8 mouse cellular contexts compared by ENCODE assay signal in the genomic region with DNA sequence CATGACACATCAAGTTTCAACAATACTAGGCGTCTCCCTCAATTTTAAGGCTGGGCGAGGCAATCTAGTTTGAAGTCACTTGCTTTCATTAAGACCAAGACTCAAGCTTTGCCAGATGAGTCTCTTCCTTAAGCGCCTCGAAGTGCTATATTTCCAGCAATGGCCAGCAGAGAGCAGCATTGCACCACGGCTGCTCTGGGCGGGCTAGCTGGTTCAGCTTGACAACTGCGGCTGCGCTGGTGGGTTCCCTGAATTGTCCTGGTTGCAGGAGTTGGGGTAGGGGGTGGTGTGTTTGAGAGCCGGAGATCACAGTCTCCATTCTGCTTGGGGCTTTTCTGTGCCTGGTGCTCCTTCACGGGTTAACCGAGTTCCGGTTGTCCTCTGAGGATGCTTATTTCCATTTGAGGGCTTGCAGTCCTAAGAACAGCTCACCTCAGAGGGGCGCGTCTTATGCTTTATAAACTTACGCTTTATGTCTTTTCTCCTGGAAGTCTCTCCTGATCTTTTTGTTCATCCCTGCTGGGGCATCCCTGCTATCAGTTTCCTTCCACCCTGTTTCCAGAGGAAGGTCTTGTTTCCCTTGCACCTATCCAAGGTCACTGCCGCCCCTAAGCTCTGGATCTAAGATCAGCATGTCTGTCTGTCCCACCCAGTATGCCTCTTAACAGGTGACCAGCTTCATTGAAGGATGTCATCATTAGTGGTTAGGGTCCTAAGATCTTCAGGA. TPM values are rescaled to one million over a fixed set of nuclear protein-coding genes. Genes with fewer than 3 reads are reported as not detected.
DNase-seq lines count a peak whose midpoint lies in the region; ATAC-seq lines count a peak whose summit lies in the region.

No protein-coding gene starts in this region.

- WGBS in forebrain, embryonic 10.5 days, result 21% methylated on average over 16 of the region's 16 CpGs
- 19% methylated on average over 16 of the region's 16 CpGs for WGBS in hindbrain, embryonic 10.5 days
- 21% methylated on average over 16 of the region's 16 CpGs for WGBS in midbrain, embryonic 12.5 days

- peak; percentile 78 for ATAC-seq in midbrain, embryonic 12.5 days (ENCODE audit: low FRiP score, low read depth)

- H3K27me3 ChIP-seq in forebrain, embryonic 10.5 days (ENCODE audit: poor library complexity, severe bottlenecking), result peaks cover 29% of the 10 kb centered on the region
- H3K27me3 ChIP-seq in hindbrain, embryonic 10.5 days (ENCODE audit: insufficient read depth, poor library complexity, severe bottlenecking), result peaks cover 14% of the 10 kb centered on the region
- peaks cover 16% of the 10 kb centered on the region for H3K27me3 ChIP-seq in midbrain, embryonic 12.5 days
- H3K27me3 ChIP-seq in splenic B cell, adult 2 months (ENCODE audit: control insufficient read depth, insufficient read depth, low read length, poor library complexity, severe bottlenecking), result no peaks in the 10 kb centered on the region

- no peaks in the 10 kb centered on the region for H3K9me3 ChIP-seq in forebrain, embryonic 10.5 days
- H3K9me3 ChIP-seq in hindbrain, embryonic 10.5 days, result no peaks in the 10 kb centered on the region
- H3K9me3 ChIP-seq in midbrain, embryonic 12.5 days, result no peaks in the 10 kb centered on the region

- peak; percentile 75 to 79 for DNase-seq in adrenal gland, adult 18-20 months (ENCODE audit: low spot score in 2 of 2)
- no peak for DNase-seq in adrenal gland, adult 8-10 months
- DNase-seq in c-Kit-positive CD71-negative TER-119-negative erythroid progenitor cells, embryonic 14.5 days (ENCODE audit: low read depth), result peak; percentile 52
- DNase-seq in forebrain, embryonic 10.5 days (ENCODE audit: extremely low spot score, low spot score), result peak; percentile 83
- DNase-seq in hindbrain, embryonic 10.5 days (ENCODE audit: low spot score), result peak; percentile 86
- DNase-seq in layer of hippocampus, postnatal 36 days, result peak; percentile 81 to 85
- DNase-seq in splenic B cell, adult 2 months (ENCODE audit: low read depth, low spot score), result peak; percentile 38

- no peak overlapping the region for H3K27ac ChIP-seq in forebrain, embryonic 10.5 days
- no peak overlapping the region for H3K27ac ChIP-seq in hindbrain, embryonic 10.5 days
- H3K27ac ChIP-seq in midbrain, embryonic 12.5 days (replicated peaks), result no peak overlapping the region

- peak overlapping the region; percentile 47 for H3K4me2 ChIP-seq in midbrain, embryonic 12.5 days (replicated peaks)

- H3K4me1 ChIP-seq in forebrain, embryonic 10.5 days, result no peaks in the 10 kb centered on the region
- no peaks in the 10 kb centered on the region; the same call in 1 of the 2 replicates for H3K4me1 ChIP-seq in hindbrain, embryonic 10.5 days (replicated peaks)
- H3K4me1 ChIP-seq in midbrain, embryonic 12.5 days, result no peaks in the 10 kb centered on the region

- H3K4me3 ChIP-seq in forebrain, embryonic 10.5 days, result peak overlapping the region; percentile 21
- peak overlapping the region; percentile 29; the same call in 1 of the 2 replicates for H3K4me3 ChIP-seq in hindbrain, embryonic 10.5 days
- peak overlapping the region; percentile 15; the same call in 1 of the 2 replicates for H3K4me3 ChIP-seq in midbrain, embryonic 12.5 days

- no peaks in the 10 kb centered on the region for H3K36me3 ChIP-seq in forebrain, embryonic 10.5 days (replicated peaks)
- H3K36me3 ChIP-seq in hindbrain, embryonic 10.5 days, result no peaks in the 10 kb centered on the region
- H3K36me3 ChIP-seq in midbrain, embryonic 12.5 days, result no peaks in the 10 kb centered on the region
- H3K36me3 ChIP-seq in splenic B cell, adult 2 months (ENCODE audit: control insufficient read depth, insufficient read depth, low read length, poor library complexity, severe bottlenecking), result no peaks in the 10 kb centered on the region

- no peak overlapping the region for H3K9ac ChIP-seq in midbrain, embryonic 12.5 days (replicated peaks)

RNA-seq across cellular contexts. Expression of a gene that starts 9.0 kb away (rescaled TPM):
- total RNA-seq in adrenal gland, adult 18-20 months (2021), result 1 to 10 TPM in 1 of 2 experiments, under 1 TPM in 1; 0.80 to 1.1 TPM
- 1 to 10 TPM; 1.3 to 1.7 (median 1.4) TPM for total RNA-seq in adrenal gland, adult 8-10 months (2022)
- polyA plus RNA-seq in forebrain, embryonic 10.5 days (2016; fragmentation: Nextera tagmentation; extraction: Ambion mirVana), result 0.06 and 0.24 TPM in 2 replicates
- 0.10 and 0.42 TPM in 2 replicates for polyA plus RNA-seq in hindbrain, embryonic 10.5 days (2016; fragmentation: Nextera tagmentation; extraction: Ambion mirVana)
- total RNA-seq in layer of hippocampus, postnatal 36 days (2021), result 10 to 100 TPM; 51.7 to 53.4 TPM
- 1.3 TPM in 2 replicates for polyA plus RNA-seq in midbrain, embryonic 12.5 days (2016; fragmentation: Nextera tagmentation; extraction: Ambion mirVana)

Comparison
In these comparisons a context has a peak if more than half of its experiments do, and no peak if none do; other contexts are left out.
1. RNA of a gene that starts 9.0 kb away (total RNA-seq): 51.7 to 53.4 TPM in layer of hippocampus, postnatal 36 days; 1.3 to 1.7 TPM in adrenal gland, adult 8-10 months and 0.80 to 1.1 TPM in adrenal gland, adult 18-20 months; every median in the first group is over 10 times any median in the second.
2. Peak in every context shown above with its lines, with median percentiles within 50 percentile points of each other: H3K4me3 ChIP-seq.